Mouse (Mus musculus): ENCODE data around the gene Gtdc1. TPM values are rescaled to one million over a fixed set of nuclear protein-coding genes. Genes with fewer than 3 reads are reported as not detected.

Gtdc1 gene
- total RNA-seq, 2 experiments from 2014 or later = 35.6 to 38.1 TPM

DNA sequence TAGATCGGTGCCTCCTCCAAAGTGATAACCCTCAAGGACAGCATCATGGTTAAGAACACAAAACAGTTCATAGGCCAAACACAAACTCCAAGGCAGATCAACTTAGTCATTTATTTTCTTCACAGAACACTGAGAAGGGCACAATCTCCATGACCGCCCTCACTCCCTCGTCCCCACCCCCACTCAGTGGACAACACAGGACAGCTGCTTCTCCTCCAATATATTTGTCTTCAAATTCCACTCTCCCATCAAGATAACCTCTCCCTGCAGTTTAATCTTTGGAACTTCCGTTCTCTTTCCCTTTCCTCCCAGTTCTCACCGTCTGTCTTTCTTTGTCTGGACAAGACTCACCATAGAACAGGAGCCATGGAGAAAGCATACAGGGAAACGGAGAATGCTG, 378.1 kb downstream of the Gtdc1 start:
- no peak for ATAC-seq (replicated peaks; ENCODE audit: low FRiP score, poor library complexity, severe bottlenecking)

DNA sequence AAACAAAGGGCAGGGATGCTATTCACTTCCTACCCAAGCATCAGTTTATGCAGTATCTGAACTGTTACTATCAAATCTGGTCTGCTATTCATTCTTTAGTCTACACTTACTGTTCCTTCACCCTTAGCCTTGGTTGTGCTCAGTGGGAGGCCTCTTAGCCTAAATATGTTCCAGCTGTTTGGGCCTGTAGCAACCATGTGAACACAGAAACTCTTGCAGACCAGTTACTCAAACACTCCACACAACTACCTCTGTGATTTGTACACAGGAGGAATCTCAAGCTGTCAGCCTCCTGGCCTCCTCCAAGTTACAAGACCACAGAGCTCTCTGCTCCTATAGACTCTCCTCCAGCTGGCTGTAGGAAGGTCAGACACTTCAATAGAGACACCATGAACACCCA, 384.7 kb downstream of the Gtdc1 start:
- ATAC-seq (replicated peaks; ENCODE audit: low FRiP score, poor library complexity, severe bottlenecking) = no peak

DNA sequence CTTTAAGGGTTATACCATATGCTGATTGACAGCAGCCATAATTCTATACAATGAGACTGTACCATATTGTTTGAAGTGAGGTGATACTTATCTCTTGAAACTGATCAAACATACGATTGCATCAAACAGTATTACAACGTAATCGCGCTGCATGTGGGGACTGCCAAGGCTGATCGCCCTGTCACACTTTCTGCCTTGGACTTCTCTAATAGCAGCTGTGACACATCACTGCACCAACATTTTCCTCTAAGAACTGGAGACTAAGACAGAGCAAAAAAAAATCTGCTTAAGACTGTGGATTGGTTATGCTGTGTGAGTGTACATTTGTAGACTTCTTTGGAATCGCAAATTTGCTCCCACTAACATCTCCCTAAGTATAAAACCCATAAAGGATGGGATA, 385.7 kb downstream of the Gtdc1 start:
- ATAC-seq (replicated peaks; ENCODE audit: low FRiP score, poor library complexity, severe bottlenecking) = no peak

DNA sequence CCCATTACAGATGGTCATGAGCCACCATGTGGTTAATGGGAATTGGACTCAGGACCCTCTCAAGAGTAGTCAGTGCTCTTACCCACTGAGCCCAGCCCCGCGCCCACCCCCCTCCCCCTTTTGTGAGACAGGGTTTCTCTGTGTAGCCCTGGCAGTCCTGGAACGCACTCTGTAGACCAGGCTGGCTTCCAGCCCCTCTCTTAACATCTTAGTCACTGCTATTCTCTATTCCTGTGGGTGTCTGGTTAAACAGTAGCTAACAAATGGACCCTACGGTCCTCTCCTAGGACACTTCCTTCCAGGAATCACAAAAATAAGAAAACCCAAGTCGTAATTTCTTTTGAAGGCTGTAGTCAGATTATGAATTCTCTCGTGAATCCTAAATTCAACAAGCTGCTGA, 386.6 kb downstream of the Gtdc1 start:
- no peak for ATAC-seq (replicated peaks; ENCODE audit: low FRiP score, poor library complexity, severe bottlenecking)

DNA sequence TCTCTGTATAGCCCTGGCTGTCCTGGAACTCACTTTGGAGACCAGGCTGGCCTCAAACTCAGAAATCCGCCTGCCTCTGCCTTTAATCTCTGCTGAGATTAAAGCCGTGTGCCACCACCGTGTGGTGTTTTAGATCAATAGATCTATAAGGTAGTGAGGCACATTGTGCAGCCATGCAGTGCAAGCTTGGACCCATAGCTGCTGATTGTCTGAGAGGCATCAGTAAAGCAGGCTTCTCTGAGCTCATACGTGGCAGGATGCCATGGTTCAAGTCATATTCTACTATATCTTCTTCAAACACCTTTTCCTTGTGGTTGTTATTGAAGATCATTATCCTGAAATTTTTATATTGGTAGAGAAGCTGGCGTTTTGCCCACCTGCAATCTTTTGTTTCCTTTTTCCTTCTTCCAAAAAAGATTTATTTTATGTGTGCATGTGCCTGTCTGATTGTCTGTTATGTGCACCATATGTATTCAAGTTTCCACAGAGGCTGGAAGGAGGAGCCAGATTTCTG, 388.3 kb downstream of the Gtdc1 start:
- ATAC-seq (replicated peaks; ENCODE audit: low FRiP score, poor library complexity, severe bottlenecking) = no peak

DNA sequence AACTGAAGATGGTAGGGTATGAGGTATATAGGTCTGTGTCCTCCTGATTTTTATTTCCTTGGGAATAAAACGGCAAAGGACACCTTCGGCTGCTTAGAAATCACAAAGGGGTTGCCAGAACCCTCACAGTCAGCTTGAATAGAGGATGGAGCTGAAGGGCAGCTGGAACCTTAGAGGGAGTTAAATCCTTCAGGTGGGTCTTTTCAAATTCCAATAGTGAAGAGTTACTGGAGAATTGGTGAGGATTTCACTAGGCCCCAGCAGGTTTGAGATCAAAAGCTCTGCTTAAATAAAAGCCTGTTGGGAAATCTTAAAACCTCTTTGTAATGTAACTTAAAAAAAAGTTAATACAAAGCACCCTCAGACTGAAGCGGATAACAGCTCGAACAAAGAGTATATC, 389.3 kb downstream of the Gtdc1 start:
- no peak for ATAC-seq (replicated peaks; ENCODE audit: low FRiP score, poor library complexity, severe bottlenecking)

DNA sequence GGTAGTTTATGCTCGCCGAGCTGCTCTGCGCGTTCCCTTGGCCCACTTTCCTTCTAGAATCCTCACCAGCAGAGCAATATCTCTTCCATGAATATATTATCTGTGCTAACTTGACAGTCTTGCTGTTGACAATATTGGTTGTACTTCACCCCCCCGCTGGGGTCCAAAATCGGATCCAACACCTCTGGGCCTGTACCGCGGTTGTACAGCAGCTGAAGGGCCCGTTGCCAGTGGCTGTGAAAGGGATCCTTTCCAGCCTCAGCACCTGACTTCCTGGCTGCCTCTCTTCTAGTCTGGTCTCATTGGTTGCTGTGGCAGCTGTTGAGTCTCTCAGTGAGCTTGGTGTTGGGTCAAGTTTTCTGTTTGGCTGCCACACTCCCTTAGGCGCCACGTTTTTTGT, 391.7 kb downstream of the Gtdc1 start:
- no peak for ATAC-seq (replicated peaks; ENCODE audit: low FRiP score, poor library complexity, severe bottlenecking)

DNA sequence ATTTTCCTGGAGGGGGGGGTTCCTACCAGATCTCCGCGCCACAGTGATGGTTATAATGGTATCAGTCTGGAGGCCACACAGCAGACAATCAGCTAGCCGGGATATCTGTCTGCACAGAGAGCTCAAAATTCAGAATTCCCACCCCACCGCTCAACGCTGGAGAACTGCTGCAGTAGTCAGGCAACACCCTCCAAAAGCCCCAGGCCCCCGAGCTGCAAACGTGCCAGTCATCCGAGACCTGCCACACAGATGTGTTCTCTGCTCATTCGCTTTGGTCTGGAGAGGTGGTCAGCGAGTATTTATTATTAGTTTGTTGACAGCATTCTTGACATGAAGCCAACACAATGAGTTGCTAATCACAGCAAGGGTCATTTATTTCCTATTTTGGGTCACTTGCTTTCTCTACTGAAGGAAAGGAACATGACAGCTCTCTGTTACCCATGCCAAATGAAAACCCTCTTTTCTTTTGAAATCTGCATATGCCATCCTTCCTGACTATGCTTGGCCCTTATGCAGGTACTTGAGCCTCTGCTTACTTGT, 392.3 kb downstream of the Gtdc1 start:
- no peak for ATAC-seq (replicated peaks; ENCODE audit: low FRiP score, poor library complexity, severe bottlenecking)

DNA sequence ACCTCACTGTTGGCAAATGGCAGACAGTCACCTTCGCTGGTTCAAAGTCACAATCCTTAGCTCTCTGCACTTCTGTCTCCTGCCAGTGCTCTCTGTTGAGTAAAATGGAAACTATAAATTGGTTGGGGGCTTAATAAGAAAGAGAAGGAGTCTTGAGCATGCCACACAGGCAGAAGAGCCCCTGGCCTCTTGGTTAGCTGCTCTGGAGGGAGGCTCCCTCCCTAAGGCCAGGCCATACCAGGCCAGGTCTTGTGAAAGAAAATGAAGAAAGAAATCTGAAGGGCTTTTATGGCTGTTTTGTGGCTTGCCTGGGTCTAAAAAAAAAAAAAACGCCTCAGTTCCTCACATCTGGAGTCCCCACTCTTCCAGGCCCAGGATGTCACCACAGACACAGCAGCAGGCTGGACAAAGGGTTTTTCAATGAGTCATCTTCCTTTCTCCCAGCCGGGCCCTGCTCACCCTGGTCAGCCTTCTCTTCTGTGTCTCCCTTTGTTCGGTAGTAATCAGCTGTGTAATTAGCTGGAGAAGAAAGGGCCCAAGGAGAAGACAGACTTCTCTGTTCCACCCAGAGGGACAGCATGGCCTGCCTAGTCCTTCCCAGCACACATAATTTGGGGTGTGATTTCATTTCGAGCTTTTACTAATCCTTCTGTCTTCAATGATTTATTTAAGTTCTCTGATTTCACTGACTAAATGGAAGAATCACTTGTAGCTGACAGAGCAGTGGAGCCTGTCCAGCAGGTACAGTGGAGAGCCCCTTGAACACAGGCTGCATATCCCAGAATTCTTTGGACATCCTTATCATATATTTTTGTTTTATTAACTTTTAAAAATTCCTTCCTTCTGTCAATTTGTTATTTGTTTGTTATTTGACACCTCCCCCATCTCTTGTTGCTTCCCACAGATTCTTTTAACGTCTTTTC, 401.1 kb downstream of the Gtdc1 start:
- ATAC-seq (replicated peaks; ENCODE audit: low FRiP score, poor library complexity, severe bottlenecking) = no peak

DNA sequence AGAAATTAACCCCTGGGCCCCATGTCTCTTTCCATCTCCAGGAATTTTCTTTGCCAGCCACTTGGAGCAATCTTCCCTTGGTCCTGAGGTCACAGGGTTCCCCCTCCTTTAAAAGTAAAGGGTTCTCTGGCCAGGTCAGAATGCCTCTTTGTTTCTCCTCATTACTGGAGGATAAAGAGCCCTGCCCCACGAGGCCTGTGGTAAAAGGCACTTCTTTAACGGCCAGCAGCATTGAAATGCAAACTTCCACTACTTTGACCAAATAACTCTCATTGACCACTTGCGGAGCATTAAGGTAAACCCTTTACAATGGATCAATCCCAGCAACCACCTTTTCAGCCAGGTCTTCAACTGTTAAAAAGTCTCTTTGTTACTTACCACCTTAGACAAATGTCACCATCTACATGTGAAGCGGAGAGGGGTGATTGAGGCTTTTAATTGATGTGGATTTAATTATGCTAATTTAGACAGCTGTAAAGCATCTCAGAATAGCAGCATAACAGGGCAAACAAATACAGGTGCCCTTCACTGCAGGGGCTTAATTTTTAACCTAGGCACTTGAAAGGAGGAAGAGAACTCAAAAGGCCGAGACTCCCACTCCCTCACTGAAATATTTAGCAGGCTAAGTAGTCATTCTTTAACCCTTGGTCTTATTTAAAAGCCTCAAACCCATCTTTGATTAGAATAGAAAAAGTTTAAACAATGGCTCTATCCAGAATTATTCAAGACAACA, 402.1 kb downstream of the Gtdc1 start:
- ATAC-seq (replicated peaks; ENCODE audit: low FRiP score, poor library complexity, severe bottlenecking) = no peak

DNA sequence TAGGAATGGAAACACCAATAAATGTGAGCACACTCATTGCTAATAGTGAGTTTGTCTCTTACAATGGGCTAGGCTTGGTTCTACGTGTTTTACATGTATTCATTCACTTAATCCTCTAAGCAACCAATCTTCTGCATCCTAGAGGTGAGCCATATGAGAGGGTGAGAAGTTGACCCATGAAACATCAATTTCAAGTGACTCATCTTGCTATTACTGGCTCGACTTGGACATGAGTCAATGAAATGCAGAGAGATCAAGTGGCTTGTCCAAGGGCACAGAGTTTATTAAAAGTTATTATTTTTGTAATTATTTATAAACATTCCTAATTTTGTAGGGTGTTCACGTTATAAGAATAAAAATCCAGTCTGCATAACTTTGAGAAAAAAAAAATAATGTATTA, 408.2 kb downstream of the Gtdc1 start:
- ATAC-seq (replicated peaks; ENCODE audit: low FRiP score, poor library complexity, severe bottlenecking) = no peak

DNA sequence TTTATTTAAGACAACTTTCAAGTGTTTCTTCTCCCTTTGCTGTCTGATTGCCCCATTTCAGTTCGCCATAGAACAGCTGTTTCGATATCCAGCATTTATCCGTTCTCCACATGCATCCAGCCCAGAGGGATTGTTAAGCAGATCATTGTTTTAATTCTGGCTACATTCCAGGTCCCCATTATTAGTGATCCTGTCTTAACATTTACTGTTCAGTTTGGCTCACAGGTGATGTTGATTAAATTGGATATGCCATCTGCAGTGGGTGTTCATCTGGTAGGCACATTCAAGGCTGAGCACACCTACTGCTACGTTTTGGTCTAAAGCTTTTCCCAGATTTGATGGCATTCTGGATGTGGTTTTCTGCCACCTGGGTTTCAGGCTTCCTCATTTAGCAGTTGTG, 409.4 kb downstream of the Gtdc1 start:
- no peak for ATAC-seq (replicated peaks; ENCODE audit: low FRiP score, poor library complexity, severe bottlenecking)

Other genes with a start within 250 kb of the Gtdc1 start
- gene Zeb2, start 189.7 kb upstream of the Gtdc1 start, total RNA-seq (2015; ENCODE audit: low replicate concordance) = 45.8 and 49.9 TPM in 2 replicates
- gene Zeb2, start 189.7 kb upstream of the Gtdc1 start, total RNA-seq (2017; ENCODE audit: low replicate concordance) = 34.3 and 60.1 TPM in 2 replicates